Mouse (Mus musculus): ENCODE data around the gene Tmem43.

GRCm38 (mm10) chr6:91535231-91535630 lies 61.7 kb downstream of the Tmem43 start:
- TF ChIP-seq GATA1 (IDR thresholded peaks at IDR 0.05; ENCODE audit: low read length) (no peak), TAL1 (IDR thresholded peaks at IDR 0.05; ENCODE audit: low read length) (no peak)
